Mouse (Mus musculus) hindbrain, embryonic 15.5 days (tissue): ENCODE measurements around the gene Ubqln4. TPM values are rescaled to one million over a fixed set of nuclear protein-coding genes. Genes with fewer than 3 reads are reported as not detected.

Source experiments
- ATAC-seq: fragments of 200-750 bp; cut with Nextera tagmentation; 2 replicates; pipeline ENCODE4 v1.8.0; 2017; ENCODE audit warnings: low read depth, moderate number of reproducible peaks, moderate TSS enrichment; ENCODE audit not compliant: low FRiP score
- H3K27ac ChIP-seq: fragments of 300-500 bp; sonication (generic); replicated peaks from 2 replicates; pipeline ENCODE4 v1.5.1; 2015; ENCODE audit warnings: mild to moderate bottlenecking, inconsistent platforms
- H3K27me3 ChIP-seq: fragments of 300-500 bp; sonication (generic); 2 replicates; pipeline ENCODE4 v1.6.1; 2015; ENCODE audit warnings: control low read depth, inconsistent platforms
- H3K36me3 ChIP-seq: fragments of 300-500 bp; sonication (generic); 2 replicates; pipeline ENCODE4 v1.6.1; 2015; ENCODE audit warnings: control low read depth, inconsistent platforms
- H3K4me1 ChIP-seq: fragments of 300-500 bp; sonication (generic); replicated peaks from 2 replicates; pipeline ENCODE4 v1.6.1; 2015; ENCODE audit warnings: control low read depth, inconsistent platforms
- H3K4me2 ChIP-seq: fragments of 300-500 bp; sonication (generic); 2 replicates; pipeline ENCODE4 v1.6.1; 2015; ENCODE audit warnings: moderate library complexity, mild to moderate bottlenecking, inconsistent platforms
- H3K4me3 ChIP-seq: fragments of 300-500 bp; sonication (generic); 2 replicates; pipeline ENCODE4 v1.5.1; 2015; ENCODE audit warnings: mild to moderate bottlenecking, inconsistent platforms
- H3K9ac ChIP-seq: fragments of 300-500 bp; sonication (generic); 2 replicates; pipeline ENCODE4 v1.6.1; 2015; ENCODE audit warnings: inconsistent platforms
- H3K9me3 ChIP-seq: fragments of 300-500 bp; sonication (generic); 2 replicates; pipeline ENCODE4 v1.6.1; 2016; ENCODE audit warnings: control low read depth, inconsistent platforms
- WGBS: fragments of 180-500 bp; shearing (Covaris S2); methylation state at CpG from one replicate; pipeline ENCODE4 v1.1.7; 2015; 5-methylcytosine and 5-hydroxymethylcytosine counted together
- polyA plus RNA-seq: library from polyadenylated mRNA; unstranded; fragments of >200 nt; fragmentation: Nextera tagmentation; extraction: Ambion mirVana; gene quantifications from 2 replicates; pipeline ENCODE4 v1.2.1, GENCODE M21; 2015

Ubqln4 gene
- polyA plus RNA-seq, 1 experiment from 2014 or later: 47.7 TPM

DNA sequence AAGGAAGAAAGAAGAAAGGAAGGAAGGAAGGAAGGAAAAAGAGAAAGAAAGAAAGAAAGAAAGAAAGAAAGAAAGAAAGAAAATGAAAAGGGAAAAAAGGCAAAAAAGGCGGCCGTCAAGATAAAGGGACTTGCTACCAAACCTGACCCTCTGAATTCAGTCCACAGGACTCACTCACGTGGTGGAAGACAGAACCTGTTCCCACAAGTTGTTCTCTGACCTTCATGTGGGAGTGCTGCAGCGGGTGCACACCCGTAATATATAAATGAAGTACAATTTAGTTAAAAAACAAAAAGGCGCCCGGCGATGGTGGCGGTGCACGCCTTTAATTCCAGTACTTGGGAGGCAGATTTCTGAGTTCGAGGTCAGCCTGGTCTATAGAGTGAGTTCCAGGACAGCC is 24.9 kb upstream of the Ubqln4 start:
- Histone ChIP-seq H3K9ac (0 out of 2 replicates have a peak overlapping the region, but pooled peaks have one; percentile 91), H3K4me2 (peak overlapping the region; percentile 90; the same call in 1 of the 2 replicates), H3K4me3 (no peak overlapping the region), H3K27me3 (no peaks in the 10 kb centered on the region), H3K4me1 (peaks cover 54% of the 10 kb centered on the region), H3K36me3 (no peaks in the 10 kb centered on the region), H3K9me3 (no peaks in the 10 kb centered on the region), H3K27ac (no peak overlapping the region)
- 85% methylated on average over 11 of the region's 11 CpGs for WGBS
- ATAC-seq: no peak

DNA sequence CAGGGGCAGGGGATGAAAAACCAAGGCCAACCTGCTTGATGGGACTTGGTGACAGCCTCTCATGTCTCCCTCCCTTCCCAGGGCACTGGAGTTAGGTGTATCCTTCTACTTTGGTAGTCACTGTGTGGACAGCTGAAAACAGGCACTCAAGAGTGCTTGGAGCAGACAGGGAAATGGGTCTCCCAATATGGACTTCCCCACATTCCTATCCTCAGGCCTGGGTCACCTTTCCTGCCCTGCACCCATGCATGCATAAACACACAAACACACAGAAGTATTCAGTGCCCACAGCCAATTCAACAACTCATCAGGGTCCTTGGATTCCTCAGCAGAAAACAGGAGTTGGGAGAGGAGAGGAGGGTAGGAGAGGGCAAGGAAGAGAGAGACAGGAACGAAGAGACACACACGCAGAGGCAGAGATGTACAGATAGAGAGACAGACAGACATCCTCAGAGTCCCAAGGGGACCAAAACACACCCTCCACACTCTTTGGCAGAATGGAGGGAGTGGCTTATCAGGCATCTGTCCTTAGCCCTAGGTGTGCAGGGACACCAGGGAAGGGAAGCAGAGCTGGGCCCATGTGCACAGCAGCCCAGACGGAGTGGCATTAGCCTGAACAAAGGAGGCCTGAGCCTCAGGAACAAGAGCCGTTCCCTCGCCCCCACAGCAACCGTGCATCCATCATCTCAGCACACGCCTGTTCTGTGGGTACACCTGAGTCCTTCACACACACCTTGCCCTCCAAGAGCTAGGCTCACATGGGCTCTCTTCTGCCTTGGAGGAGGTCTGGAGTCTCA is 24.2 kb upstream of the Ubqln4 start:
- H3K36me3 ChIP-seq: no peaks in the 10 kb centered on the region
- H3K4me3 ChIP-seq: peak overlapping the region; percentile 81
- no peak for ATAC-seq
- 21% methylated on average over 7 of the region's 7 CpGs for WGBS
- H3K27me3 ChIP-seq: no peaks in the 10 kb centered on the region
- peak overlapping the region; percentile 91 for H3K9ac ChIP-seq
- peak overlapping the region; percentile 90 for H3K4me2 ChIP-seq
- H3K9me3 ChIP-seq: no peaks in the 10 kb centered on the region
- peak overlapping the region; percentile 98 for H3K27ac ChIP-seq
- peaks cover 61% of the 10 kb centered on the region for H3K4me1 ChIP-seq

DNA sequence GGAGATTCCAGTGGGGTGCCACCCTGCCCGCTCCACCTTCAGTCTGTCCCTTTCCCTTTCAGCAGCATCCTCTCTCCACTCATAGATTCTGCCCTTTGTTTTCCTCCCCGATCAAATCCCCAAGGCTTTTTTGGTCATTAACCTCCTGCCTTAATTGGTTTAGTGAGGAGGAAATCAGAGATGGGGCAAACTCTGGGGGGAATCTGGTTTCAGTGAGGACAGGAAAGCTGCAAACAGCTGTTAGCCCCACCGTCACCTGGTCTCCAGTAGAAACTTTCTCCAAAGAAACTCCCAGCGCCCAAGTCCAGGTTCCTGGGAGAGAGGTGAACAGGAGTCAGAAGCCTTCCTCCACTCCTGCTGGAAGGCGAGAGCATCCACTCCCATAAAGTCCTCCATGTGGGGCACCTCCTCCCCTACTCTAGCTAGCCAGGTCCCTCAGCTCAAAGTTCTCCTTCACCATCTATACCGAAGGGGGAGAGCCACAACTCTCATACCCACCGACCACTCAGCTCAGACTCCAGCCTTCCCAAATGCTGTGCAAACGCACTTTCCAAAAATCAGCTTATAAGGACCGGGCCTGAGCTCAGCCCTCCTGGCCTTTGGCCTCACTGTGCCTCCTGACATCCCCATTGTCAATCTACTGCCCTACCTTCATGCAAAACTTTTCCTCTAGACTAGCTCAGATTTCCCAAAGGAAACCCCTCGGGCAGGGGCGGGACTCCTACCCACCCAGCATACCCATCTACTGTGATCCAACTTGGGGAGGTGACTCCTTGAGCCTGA is 23.3 kb upstream of the Ubqln4 start:
- H3K9ac ChIP-seq: peak overlapping the region; percentile 91
- H3K4me1 ChIP-seq: peaks cover 70% of the 10 kb centered on the region
- H3K27me3 ChIP-seq: no peaks in the 10 kb centered on the region
- 7% methylated on average over 11 of the region's 11 CpGs for WGBS
- no peak for ATAC-seq
- no peaks in the 10 kb centered on the region for H3K9me3 ChIP-seq
- peak overlapping the region; percentile 98 for H3K27ac ChIP-seq
- H3K4me3 ChIP-seq: peak overlapping the region; percentile 81
- no peaks in the 10 kb centered on the region for H3K36me3 ChIP-seq
- peak overlapping the region; percentile 90 for H3K4me2 ChIP-seq

DNA sequence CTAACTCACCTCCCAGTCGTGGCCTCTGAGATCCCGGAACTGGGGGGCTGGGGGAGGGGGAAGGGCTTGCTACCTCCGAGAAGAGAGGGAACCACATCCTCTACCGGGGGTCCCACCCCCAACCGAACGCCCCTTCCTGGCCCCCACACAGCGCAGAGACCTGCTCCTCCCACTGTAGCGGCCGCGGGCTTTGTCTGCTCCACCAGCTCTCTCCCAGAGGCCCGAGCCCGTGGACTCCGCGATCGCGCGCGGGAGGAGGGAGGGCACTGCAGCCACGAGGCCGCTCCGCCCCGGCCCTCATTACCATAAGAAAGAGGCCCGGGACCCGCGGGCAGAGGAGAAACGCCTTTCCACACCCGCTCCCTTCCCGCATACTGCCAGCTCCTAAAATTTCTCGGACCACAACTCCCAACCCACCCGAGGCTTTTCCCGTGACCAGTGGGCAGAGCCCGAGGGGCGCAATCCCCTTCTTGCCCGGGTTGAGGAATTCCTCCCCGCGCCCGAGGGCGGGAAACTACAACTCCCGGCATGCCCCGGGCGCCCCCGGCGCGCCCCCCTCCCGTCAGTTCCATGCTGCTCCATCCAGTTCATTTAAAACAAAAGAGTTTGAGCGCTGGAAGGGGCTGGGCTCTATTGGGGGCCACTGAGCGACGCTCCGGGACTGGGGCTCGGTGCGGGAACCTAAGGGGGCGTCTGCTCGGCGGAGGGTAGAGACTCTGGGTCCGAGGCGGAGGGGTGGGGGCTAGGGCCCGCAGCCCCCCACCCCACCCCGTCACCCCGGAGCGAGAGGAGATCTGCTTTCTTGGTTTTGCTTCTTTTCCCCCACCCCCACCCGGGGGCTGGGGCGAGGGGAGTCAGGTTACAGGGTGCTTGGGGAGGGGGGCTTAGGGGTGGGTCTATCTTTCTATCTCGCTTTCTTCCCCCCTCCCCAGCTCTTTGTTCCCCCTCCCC is 21.9 kb upstream of the Ubqln4 start:
- Histone ChIP-seq H3K9me3 (no peaks in the 10 kb centered on the region), H3K27me3 (no peaks in the 10 kb centered on the region), H3K9ac (peak overlapping the region; percentile 91), H3K36me3 (0 out of 2 replicates have a peak, but pooled peaks cover 6% of the 10 kb centered on the region), H3K27ac (peak overlapping the region; percentile 98), H3K4me3 (peak overlapping the region; percentile 81), H3K4me1 (peaks cover 70% of the 10 kb centered on the region), H3K4me2 (peak overlapping the region; percentile 90)
- peak; percentile 84 for ATAC-seq
- 1% methylated on average over 61 of the region's 63 CpGs for WGBS

DNA sequence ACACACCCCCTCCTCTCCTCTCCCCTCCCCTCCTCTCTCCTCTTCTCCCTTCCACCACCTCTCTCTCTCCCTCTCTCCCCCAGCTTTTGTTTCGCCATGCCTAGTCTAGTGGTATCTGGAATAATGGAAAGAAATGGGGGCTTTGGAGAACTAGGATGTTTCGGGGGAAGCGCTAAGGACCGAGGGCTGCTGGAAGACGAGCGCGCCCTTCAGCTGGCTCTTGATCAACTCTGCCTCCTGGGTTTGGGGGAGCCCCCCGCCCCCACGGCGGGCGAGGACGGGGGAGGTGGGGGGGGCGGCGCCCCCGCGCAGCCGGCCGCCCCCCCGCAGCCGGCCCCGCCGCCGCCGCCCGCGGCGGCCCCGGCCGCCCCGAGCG is 21.3 kb upstream of the Ubqln4 start, which contains the start of gene Mex3a:
Gene Mex3a, plus strand, starts transcription at position 97 of the 376 bp plus-strand sequence.
- Histone ChIP-seq H3K4me2 (peak within 1 kb of the TSS; percentile 90), H3K27me3 (no peaks in the 10 kb centered on the region), H3K4me1 (peaks cover 70% of the 10 kb centered on the region), H3K4me3 (peak within 1 kb of the TSS; percentile 81), H3K9ac (peak within 1 kb of the TSS; percentile 91), H3K36me3 (peaks cover 10% of the 10 kb centered on the region), H3K27ac (peak within 1 kb of the TSS; percentile 98), H3K9me3 (no peaks in the 10 kb centered on the region)
- WGBS: 0% methylated on average over 7 of the region's 31 CpGs
- no peak for ATAC-seq

DNA sequence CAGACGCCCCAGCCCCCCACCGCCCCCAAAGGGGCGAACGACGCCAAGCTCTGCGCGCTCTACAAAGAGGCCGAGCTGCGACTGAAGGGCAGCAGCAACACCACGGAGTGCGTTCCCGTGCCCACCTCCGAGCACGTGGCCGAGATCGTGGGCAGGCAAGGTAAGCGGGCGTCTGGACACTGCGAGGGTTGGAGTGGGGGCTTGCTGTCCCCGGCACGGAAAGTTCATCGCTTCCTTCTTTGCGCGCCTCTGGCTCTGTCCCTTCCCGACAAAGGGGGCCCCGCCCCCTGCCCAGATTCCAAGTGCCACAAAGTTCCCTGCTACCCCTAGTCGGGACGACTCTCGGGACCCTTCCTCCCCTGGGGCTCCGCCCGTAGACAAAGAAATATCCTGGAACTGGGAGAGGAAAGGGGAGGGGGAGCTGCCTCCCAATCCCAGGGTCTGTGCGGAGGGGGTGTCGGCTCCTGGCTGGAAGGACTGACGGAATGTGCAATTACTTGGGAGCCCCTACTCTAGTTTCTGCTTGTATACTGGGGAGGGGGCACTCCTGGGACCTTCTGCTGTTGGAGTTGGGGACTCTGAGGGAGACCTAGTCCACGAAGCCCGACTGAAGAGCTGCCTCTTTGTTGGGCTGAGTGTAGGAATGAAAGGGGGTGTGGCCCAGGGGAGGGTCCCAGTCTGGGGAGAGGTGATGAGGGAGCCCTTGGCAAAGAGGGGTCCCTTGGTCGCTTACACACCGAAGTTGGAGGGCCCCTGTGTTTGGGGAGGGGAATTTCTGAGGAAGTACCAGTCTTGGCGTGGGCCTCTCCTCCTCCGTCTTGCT is 20.7 kb upstream of the Ubqln4 start:
- no peaks in the 10 kb centered on the region for H3K27me3 ChIP-seq
- peak; percentile 29 for ATAC-seq
- H3K4me2 ChIP-seq: peak overlapping the region; percentile 90
- H3K4me1 ChIP-seq: peaks cover 70% of the 10 kb centered on the region
- H3K9me3 ChIP-seq: no peaks in the 10 kb centered on the region
- H3K4me3 ChIP-seq: peak overlapping the region; percentile 81
- H3K9ac ChIP-seq: peak overlapping the region; percentile 91
- under 1% methylated on average over 40 of the region's 40 CpGs for WGBS
- H3K36me3 ChIP-seq: peaks cover 17% of the 10 kb centered on the region
- H3K27ac ChIP-seq: peak overlapping the region; percentile 98

DNA sequence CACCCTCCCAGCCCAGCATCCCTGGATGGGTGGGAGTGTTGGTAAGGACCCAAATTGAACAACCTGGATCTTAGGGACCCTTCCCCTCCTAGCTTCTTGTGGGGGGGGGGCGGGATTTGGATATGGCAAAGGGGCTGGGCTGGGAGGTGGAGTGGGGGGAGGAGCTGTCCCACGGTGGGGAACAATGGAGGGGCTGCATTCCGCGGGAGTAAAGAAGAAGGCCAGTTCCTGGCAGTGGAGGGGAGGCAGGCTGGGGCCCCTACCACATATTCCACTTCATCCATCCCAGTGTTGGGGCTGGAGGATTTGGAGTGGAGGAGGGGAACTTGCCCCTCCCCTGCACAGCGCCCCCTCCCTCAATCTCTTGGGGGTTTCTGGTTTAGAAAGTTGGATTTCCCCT is 19.9 kb upstream of the Ubqln4 start:
- ATAC-seq: no peak
- H3K27me3 ChIP-seq: no peaks in the 10 kb centered on the region
- H3K36me3 ChIP-seq: peaks cover 25% of the 10 kb centered on the region
- peak overlapping the region; percentile 91 for H3K9ac ChIP-seq
- peak overlapping the region; percentile 81 for H3K4me3 ChIP-seq
- peak overlapping the region; percentile 90 for H3K4me2 ChIP-seq
- WGBS: 0% methylated on average over 4 of the region's 5 CpGs
- H3K27ac ChIP-seq: peak overlapping the region; percentile 98
- no peaks in the 10 kb centered on the region for H3K9me3 ChIP-seq
- H3K4me1 ChIP-seq: peaks cover 71% of the 10 kb centered on the region

DNA sequence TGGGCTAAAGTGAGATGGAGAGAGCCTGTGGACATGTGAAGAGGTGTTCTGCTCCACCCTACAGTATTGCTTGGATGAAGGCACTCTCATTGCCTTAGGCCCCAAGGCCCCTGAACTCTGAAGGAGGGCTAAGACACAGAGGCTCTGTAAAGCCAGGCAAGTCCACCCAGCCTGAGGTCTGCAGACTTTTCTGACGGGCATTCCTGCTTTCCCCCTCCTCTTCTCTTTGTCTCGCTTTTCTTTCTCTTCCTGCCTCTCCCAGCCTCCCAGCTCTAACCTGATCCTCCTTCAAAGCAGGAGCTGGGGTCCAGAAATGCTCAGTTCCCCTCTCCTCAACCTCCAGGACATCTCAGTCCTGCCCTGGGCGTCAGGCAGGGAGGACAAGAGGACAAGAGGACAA is 18.6 kb upstream of the Ubqln4 start:
- no peaks in the 10 kb centered on the region for H3K27me3 ChIP-seq
- WGBS: 7% methylated on average over 3 of the region's 3 CpGs
- peak overlapping the region; percentile 90 for H3K4me2 ChIP-seq
- H3K9me3 ChIP-seq: no peaks in the 10 kb centered on the region
- H3K36me3 ChIP-seq: peaks cover 25% of the 10 kb centered on the region
- H3K4me3 ChIP-seq: peak overlapping the region; percentile 81
- H3K9ac ChIP-seq: peak overlapping the region; percentile 91
- ATAC-seq: no peak
- H3K27ac ChIP-seq: peak overlapping the region; percentile 98
- peaks cover 66% of the 10 kb centered on the region for H3K4me1 ChIP-seq

DNA sequence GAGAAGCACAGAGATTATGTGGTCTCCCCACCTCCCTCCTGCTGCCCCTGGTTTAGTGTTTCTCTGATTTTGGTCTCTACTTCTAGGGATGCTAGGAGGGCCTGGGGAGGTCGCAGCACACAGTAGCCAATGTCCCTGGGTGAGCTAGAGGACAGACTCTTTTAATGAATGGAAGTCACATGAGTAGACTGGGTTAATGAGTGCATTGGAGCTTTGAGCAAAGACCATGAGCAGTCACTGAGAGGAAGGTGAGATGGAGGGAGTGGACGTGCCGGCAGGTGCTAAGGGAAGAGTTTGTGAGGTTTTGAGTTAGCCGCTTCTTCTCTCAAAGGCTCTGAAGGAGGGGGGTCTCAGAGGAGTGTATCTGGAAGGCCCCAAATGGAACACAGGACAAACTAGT is 18.0 kb upstream of the Ubqln4 start:
- Histone ChIP-seq H3K9ac (peak overlapping the region; percentile 91), H3K27ac (peak overlapping the region; percentile 98; the same call in 1 of the 2 replicates), H3K4me2 (peak overlapping the region; percentile 90), H3K9me3 (no peaks in the 10 kb centered on the region), H3K27me3 (no peaks in the 10 kb centered on the region), H3K4me3 (peak overlapping the region; percentile 81), H3K4me1 (peaks cover 66% of the 10 kb centered on the region), H3K36me3 (peaks cover 29% of the 10 kb centered on the region)
- ATAC-seq: no peak
- 35% methylated on average over 4 of the region's 4 CpGs for WGBS

DNA sequence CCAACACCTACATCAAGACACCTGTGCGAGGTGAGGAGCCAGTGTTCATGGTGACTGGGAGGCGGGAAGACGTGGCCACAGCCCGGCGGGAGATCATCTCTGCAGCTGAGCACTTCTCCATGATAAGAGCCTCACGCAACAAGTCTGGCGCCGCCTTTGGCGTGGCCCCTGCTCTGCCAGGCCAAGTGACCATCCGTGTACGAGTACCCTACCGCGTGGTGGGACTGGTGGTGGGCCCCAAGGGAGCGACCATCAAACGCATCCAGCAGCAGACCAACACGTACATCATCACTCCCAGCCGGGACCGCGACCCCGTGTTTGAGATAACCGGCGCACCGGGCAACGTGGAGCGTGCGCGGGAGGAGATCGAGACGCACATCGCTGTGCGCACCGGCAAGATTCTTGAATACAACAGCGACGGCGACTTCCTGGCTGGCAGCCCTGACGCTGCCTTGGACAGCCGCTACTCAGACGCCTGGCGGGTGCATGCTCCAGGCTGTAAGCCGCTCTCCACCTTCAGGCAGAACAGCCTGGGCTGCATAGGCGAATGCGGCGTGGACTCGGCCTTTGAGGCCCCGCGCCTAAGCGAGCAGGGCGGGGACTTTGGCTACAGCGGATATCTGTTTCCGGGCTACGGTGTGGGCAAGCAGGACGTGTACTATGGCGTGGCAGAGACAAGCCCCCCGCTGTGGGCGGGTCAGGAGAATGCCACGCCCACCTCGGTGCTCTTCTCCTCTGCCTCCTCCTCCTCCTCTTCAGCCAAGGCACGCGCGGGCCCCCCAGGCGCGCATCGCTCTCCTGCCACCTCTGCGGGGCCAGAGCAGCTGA is 17.2 kb upstream of the Ubqln4 start:
- no peak for ATAC-seq
- Histone ChIP-seq H3K4me2 (peak overlapping the region; percentile 90), H3K27ac (peak overlapping the region; percentile 33; the same call in 1 of the 2 replicates), H3K36me3 (peaks cover 33% of the 10 kb centered on the region), H3K9ac (peak overlapping the region; percentile 91), H3K27me3 (no peaks in the 10 kb centered on the region), H3K4me1 (peaks cover 71% of the 10 kb centered on the region), H3K4me3 (peak overlapping the region; percentile 81), H3K9me3 (no peaks in the 10 kb centered on the region)
- WGBS: 5% methylated on average over 63 of the region's 64 CpGs
